Comparison of ENCODE assay signal across 10 mouse cellular contexts in the genomic region with DNA sequence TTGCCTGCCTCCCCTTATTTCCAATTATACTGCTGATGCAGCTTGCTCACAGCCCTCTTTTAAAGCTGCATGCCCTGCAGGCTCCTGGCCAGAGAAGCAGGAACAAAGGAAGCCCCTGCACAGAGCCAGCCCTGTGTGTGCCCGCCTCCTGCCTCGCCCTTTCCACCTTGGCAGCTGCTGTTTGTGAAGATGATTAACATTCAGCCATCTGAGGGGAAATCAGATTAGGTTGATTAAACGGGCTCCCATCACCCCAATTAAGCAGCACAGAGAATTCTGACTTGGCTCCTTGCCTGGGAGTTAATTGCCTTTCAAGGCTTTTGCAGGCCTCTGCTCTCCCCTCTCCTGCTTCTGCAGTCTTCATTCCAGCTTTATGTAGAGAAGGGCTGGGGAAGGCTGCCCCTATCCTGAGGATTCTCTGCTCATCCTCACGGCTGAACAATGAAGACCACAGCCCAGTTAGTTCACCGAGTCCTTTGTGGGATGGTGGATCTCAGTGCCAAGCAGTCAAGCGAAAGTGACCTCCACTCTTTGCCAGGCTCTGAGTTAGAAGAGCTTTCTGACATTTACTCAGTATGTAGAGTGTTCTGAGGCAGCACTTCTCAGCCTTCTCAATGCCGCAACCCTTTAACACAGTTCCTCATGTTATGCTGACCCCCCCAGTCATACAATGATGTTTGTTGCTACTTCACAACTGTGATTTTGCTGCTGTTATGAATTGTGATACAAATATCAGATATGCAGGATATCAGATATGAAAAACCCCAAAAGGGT. TPM values are rescaled to one million over a fixed set of nuclear protein-coding genes. Genes with fewer than 3 reads are reported as not detected.
A peak's percentile ranks its signal among the peaks of the same experiment; 100 is the strongest.
DNase-seq lines count a peak whose midpoint lies in the region; ATAC-seq and TF ChIP-seq lines count a peak whose summit lies in the region.
"Had no signal": no experiment of that assay in that cellular context is flagged by ENCODE, and none has a peak within 500 bp of the region (broad histone marks: within the 10 kb centered on the region; RNA-seq: fewer than 3 reads in every experiment).

No protein-coding gene starts in this region.

- TF ChIP-seq CTCF in gastrocnemius, adult 2 months (IDR thresholded peaks at IDR 0.05), result no peak
- TF ChIP-seq CTCF in forebrain, postnatal 0 days (IDR thresholded peaks at IDR 0.05; ENCODE audit: low read depth), result no peak

- H3K4me2 ChIP-seq in forebrain, postnatal 0 days (ENCODE audit: low read depth), result no peak overlapping the region
- H3K4me2 ChIP-seq: liver, embryonic 15.5 days had no signal

- ATAC-seq in forebrain, postnatal 0 days, result peak; percentile 97

- H3K27me3 ChIP-seq in forebrain, postnatal 0 days (ENCODE audit: insufficient read depth, low read length), result no peaks in the 10 kb centered on the region
- no peaks in the 10 kb centered on the region for H3K27me3 ChIP-seq in midbrain, embryonic 10.5 days (ENCODE audit: low read depth, poor library complexity, severe bottlenecking)

- H3K27ac ChIP-seq in gastrocnemius, adult 2 months, result peak overlapping the region; percentile 51
- H3K27ac ChIP-seq in forebrain, postnatal 0 days (ENCODE audit: low read depth, low read length), result peak overlapping the region; percentile 87
- peak overlapping the region; percentile 78 for H3K27ac ChIP-seq in midbrain, embryonic 10.5 days (replicated peaks)
- H3K27ac ChIP-seq: liver, embryonic 15.5 days had no signal

- intact Hi-C loops in gastrocnemius, adult 2 months (cut with DNase I), result no loop called here
- intact Hi-C loops in gastrocnemius, postnatal 14 days (cut with DNase I; ENCODE audit: low total_unique reads), result no loop called here
- intact Hi-C loops in gastrocnemius, postnatal 36 days (cut with DNase I), result no loop called here

- 0 out of 2 replicates have a peak overlapping the region, but pooled peaks have one; percentile 26 for H3K9ac ChIP-seq in forebrain, postnatal 0 days
- H3K9ac ChIP-seq: liver, embryonic 15.5 days had no signal

- no peaks in the 10 kb centered on the region for H3K36me3 ChIP-seq in forebrain, postnatal 0 days (ENCODE audit: insufficient read depth)
- H3K36me3 ChIP-seq in midbrain, embryonic 10.5 days, result no peaks in the 10 kb centered on the region
- H3K36me3 ChIP-seq: liver, embryonic 15.5 days had no signal

- H3K4me1 ChIP-seq in forebrain, postnatal 0 days (ENCODE audit: insufficient read depth), result 0 out of 2 replicates have a peak, but pooled peaks cover 2% of the 10 kb centered on the region
- H3K4me1 ChIP-seq in midbrain, embryonic 10.5 days, result peaks cover 13% of the 10 kb centered on the region
- H3K4me1 ChIP-seq: liver, embryonic 15.5 days had no signal

- DNase-seq in gastrocnemius, adult 2 months, result no peak
- DNase-seq in gastrocnemius, postnatal 14 days, result no peak
- peak; percentile 85 for DNase-seq in forebrain, postnatal 0 days
- peak; percentile 72 for DNase-seq in kidney, postnatal 10 days
- DNase-seq in midbrain, embryonic 10.5 days (ENCODE audit: low spot score), result peak; percentile 18
- no peak for DNase-seq in thymus, postnatal 0 days (ENCODE audit: low spot score)
- DNase-seq in gastrocnemius, postnatal 10 days, result no peak
- DNase-seq in gastrocnemius, postnatal 36 days, result no peak

- H3K4me3 ChIP-seq in gastrocnemius, adult 2 months, result peak overlapping the region; percentile 55
- no peak overlapping the region for H3K4me3 ChIP-seq in forebrain, postnatal 0 days (ENCODE audit: low read depth, low read length)
- no peak overlapping the region for H3K4me3 ChIP-seq in midbrain, embryonic 10.5 days
- H3K4me3 ChIP-seq: liver, embryonic 15.5 days had no signal

- 12% methylated on average over 7 of the region's 7 CpGs for WGBS in forebrain, postnatal 0 days
- WGBS in midbrain, embryonic 10.5 days, result 35% methylated on average over 7 of the region's 7 CpGs

- H3K9me3 ChIP-seq in forebrain, postnatal 0 days (ENCODE audit: low read length), result no peaks in the 10 kb centered on the region
- no peaks in the 10 kb centered on the region for H3K9me3 ChIP-seq in midbrain, embryonic 10.5 days (replicated peaks)
- H3K9me3 ChIP-seq: liver, embryonic 15.5 days had no signal

RNA-seq across cellular contexts. Expression of a gene that starts 2.9 kb away (rescaled TPM):
- 10 to 100 TPM; 13.0 to 35.4 TPM for total RNA-seq in gastrocnemius, adult 2 months (2021)
- 100 to 1,000 TPM in 1 of 2 experiments, 10 to 100 TPM in 1; 63.1 to 122 TPM for total RNA-seq in gastrocnemius, postnatal 14 days (2021)
- total RNA-seq in forebrain, postnatal 0 days (2014; rRNA removed), result 0.14 and 0.46 TPM in 2 replicates
- polyA plus RNA-seq in forebrain, postnatal 0 days (2015; fragmentation: Nextera tagmentation; extraction: Ambion mirVana), result 0.09 and 0.16 TPM in 2 replicates
- polyA plus RNA-seq in midbrain, embryonic 10.5 days (2016; fragmentation: Nextera tagmentation; extraction: Ambion mirVana), result 0.04 and 0.17 TPM in 2 replicates
- 0.61 and 0.77 TPM in 2 replicates for polyA plus RNA-seq in thymus, postnatal 0 days (2015; fragmentation: Nextera tagmentation; extraction: Ambion mirVana)
- total RNA-seq in gastrocnemius, postnatal 10 days (2021), result 100 to 1,000 TPM; 101 to 103 TPM
- total RNA-seq in gastrocnemius, postnatal 36 days (2021), result 10 to 100 TPM; 13.6 to 24.2 TPM
- total RNA-seq: CH12.LX had no signal

RNA-seq across cellular contexts. Expression of a gene that starts 26.1 kb away (rescaled TPM):
- total RNA-seq in gastrocnemius, adult 2 months (2021), result 10 to 100 TPM; 54.0 to 72.6 TPM
- 10 to 100 TPM; 56.9 to 75.9 TPM for total RNA-seq in gastrocnemius, postnatal 14 days (2021)
- 34.9 and 39.0 TPM in 2 replicates for total RNA-seq in forebrain, postnatal 0 days (2014; rRNA removed)
- 34.4 and 38.7 TPM in 2 replicates for polyA plus RNA-seq in forebrain, postnatal 0 days (2015; fragmentation: Nextera tagmentation; extraction: Ambion mirVana)
- polyA plus RNA-seq in midbrain, embryonic 10.5 days (2016; fragmentation: Nextera tagmentation; extraction: Ambion mirVana), result 41.6 and 42.3 TPM in 2 replicates
- 49.8 and 55.5 TPM in 2 replicates for polyA plus RNA-seq in thymus, postnatal 0 days (2015; fragmentation: Nextera tagmentation; extraction: Ambion mirVana)
- 10 to 100 TPM; 61.8 to 64.5 TPM for total RNA-seq in gastrocnemius, postnatal 10 days (2021)
- total RNA-seq in gastrocnemius, postnatal 36 days (2021), result 10 to 100 TPM; 46.9 to 65.0 TPM

Comparison
In these comparisons a context has a peak if more than half of its experiments do, and no peak if none do; other contexts are left out.
1. DNase-seq: peak in forebrain, postnatal 0 days (single experiment), kidney, postnatal 10 days (single experiment) and midbrain, embryonic 10.5 days (single experiment); none in gastrocnemius, adult 2 months (single experiment), gastrocnemius, postnatal 14 days (single experiment), thymus, postnatal 0 days (single experiment), gastrocnemius, postnatal 10 days (single experiment) and gastrocnemius, postnatal 36 days (0 of 2).
2. Peak in every context shown above with its lines, with median percentiles within 50 percentile points of each other: H3K27ac ChIP-seq.